Mouse (Mus musculus) CH12.LX (cell line): ENCODE results near the gene Sh2d7.
"Not testable (repeated sequence)": the region's sequence is repeated elsewhere in the genome, so short reads cannot be mapped to it uniquely, and the experiment has no call there.

ENCODE experiments used
- CTCF ChIP-seq, 2 experiments: IDR thresholded peaks in 1 of 2; conservative IDR thresholded peaks in 1 of 2; 2 replicates each; pipeline ENCODE4 v1.5.1; 2011 to 2012; ENCODE audit warnings: low read depth in 2 of 2, low read length in 2 of 2, improper control_type of control experiment in 1 of 2, inconsistent platforms in 1 of 2, mild to moderate bottlenecking in 1 of 2, moderate library complexity in 1 of 2
- GABPA ChIP-seq: IDR thresholded peaks from 2 replicates; pipeline ENCODE4 v1.6.1; 2012; ENCODE audit warnings: low read depth, low read length, improper control_type of control experiment, inconsistent platforms; ENCODE audit not compliant: insufficient replicate concordance
- MEF2A ChIP-seq: IDR thresholded peaks from 2 replicates; pipeline ENCODE4 v1.6.1; 2014; ENCODE audit warnings: low read depth, mild to moderate bottlenecking, inconsistent platforms, low read length, improper control_type of control experiment, borderline replicate concordance
- ZNF384 ChIP-seq: IDR thresholded peaks from 2 replicates; pipeline ENCODE4 v1.6.1; 2012; ENCODE audit warnings: low read depth, low read length, improper control_type of control experiment, inconsistent platforms

GRCm38 (mm10) chr9:54593652-54594051 is 54.9 kb downstream of the Sh2d7 start:
- not testable (repeated sequence) for TF ChIP-seq GABPA; CTCF (conservative IDR thresholded peaks at IDR 0.05 in 1 of 2, IDR thresholded peaks at IDR 0.05 in 1 of 2; ENCODE audit: low read depth in 2 of 2, low read length in 2 of 2); MEF2A; ZNF384
